Mouse (Mus musculus) intestine, embryonic 16.5 days (tissue): Measurements from ENCODE around the gene Sh3gl2. TPM values are rescaled to one million over a fixed set of nuclear protein-coding genes. Genes with fewer than 3 reads are reported as not detected.

Experiments
- ATAC-seq: fragments of 200-750 bp; cut with Nextera tagmentation; 2 replicates; pipeline ENCODE4 v1.8.0; 2017; ENCODE audit warnings: moderate TSS enrichment, moderate library complexity
- H3K27ac ChIP-seq: fragments of 300-500 bp; sonication (generic); 2 replicates; pipeline ENCODE4 v1.5.1; 2014; ENCODE audit warnings: mild to moderate bottlenecking, low read length
- H3K27me3 ChIP-seq: fragments of 300-500 bp; sonication (generic); replicated peaks from 2 replicates; pipeline ENCODE4 v1.6.1; 2014; ENCODE audit warnings: low read length, control low read depth, mixed read lengths; ENCODE audit not compliant: control insufficient read depth, insufficient read depth
- H3K36me3 ChIP-seq: fragments of 300-500 bp; sonication (generic); 2 replicates; pipeline ENCODE4 v1.6.1; 2014; ENCODE audit warnings: low read length, control low read depth; ENCODE audit not compliant: control insufficient read depth, insufficient read depth
- H3K4me1 ChIP-seq: fragments of 300-500 bp; sonication (generic); 2 replicates; pipeline ENCODE4 v1.6.1; 2014; ENCODE audit warnings: low read length, control low read depth, mixed read lengths; ENCODE audit not compliant: control insufficient read depth, insufficient read depth
- H3K4me2 ChIP-seq: fragments of 300-500 bp; sonication (generic); 2 replicates; pipeline ENCODE4 v1.6.1; 2014; ENCODE audit warnings: low read depth, low read length, control low read depth
- H3K4me3 ChIP-seq: fragments of 300-500 bp; sonication (generic); 2 replicates; pipeline ENCODE4 v1.5.1; 2014; ENCODE audit warnings: mild to moderate bottlenecking, low read length
- H3K9ac ChIP-seq: fragments of 300-500 bp; sonication (generic); 2 replicates; pipeline ENCODE4 v1.6.1; 2014; ENCODE audit warnings: low read depth, low read length
- H3K9me3 ChIP-seq: fragments of 300-500 bp; sonication (generic); 2 replicates; pipeline ENCODE4 v1.6.1; 2016; ENCODE audit warnings: low read length, control low read depth; ENCODE audit not compliant: control insufficient read depth
- WGBS: fragments of 180-500 bp; shearing (Covaris S2); extraction: QIAGEN DNeasy Blood & Tissue Kit; methylation state at CpG from one replicate; pipeline ENCODE4 v1.1.7; 2014; 5-methylcytosine and 5-hydroxymethylcytosine counted together
- polyA plus RNA-seq: library from polyadenylated mRNA; unstranded; fragments of >200 nt; fragmentation: Nextera tagmentation; extraction: Ambion mirVana; gene quantifications from 2 replicates; pipeline ENCODE4 v1.2.1, GENCODE M21; 2015

Sh3gl2 gene
- polyA plus RNA-seq, 1 experiment from 2014 or later: 17.4 TPM

DNA sequence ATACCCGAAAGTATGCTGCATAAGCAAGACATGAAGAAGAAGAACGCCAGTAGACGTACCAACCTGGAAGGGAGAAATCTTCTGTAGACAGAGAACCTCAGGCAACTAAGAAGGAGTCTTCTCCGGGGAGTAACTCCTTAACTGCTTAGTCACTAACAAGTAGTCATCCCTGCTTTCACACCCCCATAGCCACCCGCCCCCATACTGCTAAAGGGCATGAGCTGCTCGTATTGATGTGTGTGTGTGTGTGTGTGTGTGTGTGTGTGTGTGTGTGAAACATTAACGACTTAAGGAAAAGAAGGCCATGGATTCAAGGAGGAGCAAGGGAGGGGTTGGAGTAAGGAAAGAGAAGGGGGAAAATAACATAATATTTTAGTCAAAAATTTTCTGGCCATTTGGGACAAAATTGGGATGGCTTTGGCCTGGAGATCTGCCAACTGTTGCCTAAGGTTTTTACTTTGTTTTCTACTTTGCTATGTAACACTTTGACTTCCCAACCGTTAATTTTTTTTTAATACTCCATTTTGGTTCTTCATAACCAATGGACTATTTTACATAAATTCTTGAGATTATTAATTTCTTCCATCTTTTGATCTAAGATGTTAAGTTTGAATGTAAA lies 51.0 kb downstream of the Sh3gl2 start:
- H3K9me3 ChIP-seq: no peaks in the 10 kb centered on the region
- no peak overlapping the region for H3K4me3 ChIP-seq
- no peaks in the 10 kb centered on the region for H3K36me3 ChIP-seq
- ATAC-seq: no peak
- no peaks in the 10 kb centered on the region for H3K27me3 ChIP-seq
- H3K27ac ChIP-seq: no peak overlapping the region
- 93% methylated on average over 8 of the region's 8 CpGs for WGBS
- H3K4me1 ChIP-seq: no peaks in the 10 kb centered on the region
- H3K9ac ChIP-seq: no peak overlapping the region
- H3K4me2 ChIP-seq: no peak overlapping the region

DNA sequence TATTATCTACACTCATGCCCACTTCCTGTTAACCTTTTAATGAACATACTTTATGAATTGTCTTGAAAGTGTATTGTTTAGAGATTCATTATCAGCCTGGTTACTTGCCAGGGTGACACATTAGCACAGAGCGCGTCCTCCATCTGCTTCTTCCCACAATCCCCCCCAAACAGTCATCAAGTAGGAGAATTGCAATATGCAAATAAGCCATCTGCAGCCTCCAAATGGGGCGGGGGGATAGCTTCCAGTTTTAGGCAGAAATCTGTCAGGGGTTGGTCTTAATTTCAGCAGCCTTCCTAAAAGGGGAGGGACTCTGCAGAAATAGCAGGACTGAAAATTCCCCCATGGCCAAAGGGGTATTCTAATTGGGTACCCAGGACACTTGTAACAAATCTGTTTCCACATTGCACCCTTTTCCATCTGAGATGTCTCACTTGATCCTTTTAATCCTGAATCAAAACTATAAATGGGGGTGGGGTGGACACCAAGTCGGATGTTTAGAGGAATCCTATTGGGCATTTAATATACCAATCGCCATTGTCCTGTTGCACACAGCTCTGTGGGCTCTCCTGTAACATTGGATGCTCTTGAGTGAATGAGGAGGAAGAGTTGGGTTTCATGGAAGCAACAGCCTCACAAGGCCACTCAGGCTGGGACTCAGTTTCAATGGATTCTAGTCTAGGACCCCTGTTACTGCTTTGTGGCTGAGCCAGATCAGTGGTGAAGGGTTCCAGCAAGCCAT lies 51.7 kb downstream of the Sh3gl2 start:
- H3K36me3 ChIP-seq: no peaks in the 10 kb centered on the region
- no peaks in the 10 kb centered on the region for H3K27me3 ChIP-seq
- H3K27ac ChIP-seq: no peak overlapping the region
- no peak overlapping the region for H3K4me3 ChIP-seq
- ATAC-seq: no peak
- 78% methylated on average over 5 of the region's 5 CpGs for WGBS
- H3K9ac ChIP-seq: no peak overlapping the region
- no peaks in the 10 kb centered on the region for H3K4me1 ChIP-seq
- H3K4me2 ChIP-seq: no peak overlapping the region
- H3K9me3 ChIP-seq: no peaks in the 10 kb centered on the region

DNA sequence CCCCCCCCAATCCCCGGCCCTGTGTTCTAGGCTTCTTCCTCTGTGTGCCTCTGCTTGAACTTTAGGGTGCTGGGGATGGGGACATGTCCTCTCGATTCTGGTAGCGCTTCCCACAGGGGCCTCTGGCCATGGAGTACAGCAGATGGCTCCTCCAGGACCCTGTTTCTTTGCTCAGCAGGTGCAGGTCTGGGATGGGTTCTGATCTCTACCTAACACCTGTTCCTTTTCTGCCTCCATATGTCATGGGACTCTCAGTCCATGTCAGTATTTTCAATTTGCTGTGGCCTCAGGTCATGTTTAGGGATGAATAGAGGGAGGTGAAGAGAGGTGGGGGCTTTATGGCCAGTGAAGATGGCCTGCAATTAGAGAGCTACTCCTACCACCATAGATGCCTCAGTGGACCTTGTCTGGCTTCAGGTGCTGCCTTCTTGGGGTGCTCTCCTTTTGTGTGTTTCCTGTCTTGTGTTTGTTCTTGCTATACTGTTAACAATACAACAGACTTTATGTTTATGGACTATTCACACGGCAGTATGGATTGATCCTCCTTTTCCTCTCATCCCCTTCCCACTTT lies 52.9 kb downstream of the Sh3gl2 start:
- Histone ChIP-seq H3K27ac (no peak overlapping the region), H3K27me3 (no peaks in the 10 kb centered on the region), H3K9ac (no peak overlapping the region), H3K36me3 (no peaks in the 10 kb centered on the region), H3K4me3 (no peak overlapping the region), H3K9me3 (no peaks in the 10 kb centered on the region), H3K4me2 (no peak overlapping the region), H3K4me1 (no peaks in the 10 kb centered on the region)
- 66% methylated on average over 4 of the region's 4 CpGs for WGBS
- no peak for ATAC-seq

DNA sequence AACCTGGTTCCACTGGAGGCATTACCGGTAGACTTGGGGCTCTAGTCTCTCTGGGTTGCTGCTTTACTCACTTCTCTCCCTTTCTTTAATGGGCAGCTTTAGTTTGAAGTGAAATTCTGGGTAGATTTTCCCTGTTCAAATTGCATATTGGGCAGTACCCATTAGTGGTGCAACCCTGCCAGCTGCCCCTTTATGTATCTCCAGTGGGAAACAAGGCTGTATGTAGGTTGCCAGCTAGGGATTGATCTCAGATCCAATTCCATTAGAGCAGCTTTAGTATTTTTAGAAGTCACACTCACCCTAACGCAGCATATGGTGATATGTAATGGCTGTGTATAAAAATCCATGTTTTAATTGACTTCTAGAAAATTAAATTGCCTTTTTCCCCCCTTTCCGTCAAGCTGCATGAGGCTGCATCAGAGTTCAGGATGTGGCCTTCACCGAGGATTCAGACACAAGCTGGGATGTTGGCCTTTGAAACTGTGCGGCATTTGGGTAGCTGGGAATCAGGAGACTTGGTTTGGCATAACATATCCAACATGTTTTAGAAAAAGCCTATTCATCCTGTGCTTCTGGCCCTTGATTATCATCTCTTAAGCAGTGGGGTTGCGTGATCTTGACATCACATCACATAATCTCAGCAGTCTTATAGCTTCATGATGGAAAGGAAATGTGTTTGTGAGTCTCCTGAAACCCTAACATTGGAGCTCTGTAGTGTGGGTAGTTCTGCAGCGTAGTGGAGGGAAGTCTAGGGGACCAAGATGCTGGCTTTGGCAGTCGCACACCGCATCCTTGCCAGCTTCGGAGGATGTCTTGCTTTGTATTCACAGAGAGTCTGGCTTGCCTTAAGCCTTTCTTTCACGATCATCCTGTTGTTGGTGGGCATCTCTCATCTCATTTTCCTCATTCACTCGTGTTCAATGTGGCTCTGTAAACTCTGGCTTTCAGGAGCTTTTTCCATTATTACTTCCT lies 56.0 kb downstream of the Sh3gl2 start:
- no peak overlapping the region for H3K27ac ChIP-seq
- ATAC-seq: no peak
- H3K9ac ChIP-seq: no peak overlapping the region
- H3K36me3 ChIP-seq: no peaks in the 10 kb centered on the region
- H3K4me1 ChIP-seq: no peaks in the 10 kb centered on the region
- WGBS: 88% methylated on average over 12 of the region's 12 CpGs
- H3K4me2 ChIP-seq: no peak overlapping the region
- no peaks in the 10 kb centered on the region for H3K27me3 ChIP-seq
- no peaks in the 10 kb centered on the region for H3K9me3 ChIP-seq
- H3K4me3 ChIP-seq: no peak overlapping the region

DNA sequence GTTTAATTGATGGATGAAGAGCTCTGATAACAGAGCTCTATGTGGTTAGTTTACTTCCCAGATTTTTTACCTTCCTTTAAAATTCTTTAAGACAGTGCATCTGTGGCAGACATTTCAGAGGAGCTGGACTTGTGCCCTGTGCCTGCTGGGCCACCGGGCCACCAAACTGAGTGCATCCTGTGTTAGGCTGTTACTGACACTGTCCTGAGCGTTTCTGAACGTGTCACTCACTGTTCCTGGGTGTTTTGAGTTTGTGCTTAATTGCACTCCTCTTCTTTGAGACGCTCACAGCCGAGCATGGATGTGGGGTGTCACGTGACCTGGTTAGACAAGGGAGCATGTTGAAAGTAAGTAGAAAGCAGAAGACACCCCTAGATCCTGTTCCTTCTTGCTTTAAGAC lies 57.2 kb downstream of the Sh3gl2 start:
- no peak for ATAC-seq
- Histone ChIP-seq H3K9ac (no peak overlapping the region), H3K36me3 (no peaks in the 10 kb centered on the region), H3K27ac (no peak overlapping the region), H3K4me2 (no peak overlapping the region), H3K9me3 (no peaks in the 10 kb centered on the region), H3K4me1 (no peaks in the 10 kb centered on the region), H3K4me3 (no peak overlapping the region), H3K27me3 (no peaks in the 10 kb centered on the region)
- WGBS: 67% methylated on average over 6 of the region's 6 CpGs

DNA sequence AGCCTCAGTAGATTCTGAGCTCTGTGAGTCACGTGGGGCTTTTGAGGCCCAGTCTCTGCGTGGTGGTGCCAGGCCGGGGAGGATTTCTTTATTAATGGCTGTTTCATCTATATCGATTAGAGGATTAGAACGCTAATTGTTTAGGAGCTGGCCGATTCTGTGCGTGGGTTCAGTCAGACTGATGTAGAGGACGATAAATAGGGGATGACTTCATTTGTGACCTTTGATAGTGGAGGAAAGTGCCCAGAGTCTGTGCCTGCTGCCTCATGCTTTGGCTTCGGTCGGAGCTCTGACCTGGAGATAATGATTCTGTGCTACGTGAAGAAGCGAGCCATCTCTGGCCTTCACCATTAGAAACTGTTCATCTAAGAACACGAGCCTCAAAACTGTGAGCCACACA lies 57.7 kb downstream of the Sh3gl2 start:
- H3K9me3 ChIP-seq: no peaks in the 10 kb centered on the region
- WGBS: 81% methylated on average over 13 of the region's 13 CpGs
- no peak overlapping the region for H3K4me3 ChIP-seq
- no peak for ATAC-seq
- H3K9ac ChIP-seq: no peak overlapping the region
- no peak overlapping the region for H3K27ac ChIP-seq
- H3K27me3 ChIP-seq: no peaks in the 10 kb centered on the region
- no peaks in the 10 kb centered on the region for H3K36me3 ChIP-seq
- H3K4me2 ChIP-seq: no peak overlapping the region
- H3K4me1 ChIP-seq: no peaks in the 10 kb centered on the region

DNA sequence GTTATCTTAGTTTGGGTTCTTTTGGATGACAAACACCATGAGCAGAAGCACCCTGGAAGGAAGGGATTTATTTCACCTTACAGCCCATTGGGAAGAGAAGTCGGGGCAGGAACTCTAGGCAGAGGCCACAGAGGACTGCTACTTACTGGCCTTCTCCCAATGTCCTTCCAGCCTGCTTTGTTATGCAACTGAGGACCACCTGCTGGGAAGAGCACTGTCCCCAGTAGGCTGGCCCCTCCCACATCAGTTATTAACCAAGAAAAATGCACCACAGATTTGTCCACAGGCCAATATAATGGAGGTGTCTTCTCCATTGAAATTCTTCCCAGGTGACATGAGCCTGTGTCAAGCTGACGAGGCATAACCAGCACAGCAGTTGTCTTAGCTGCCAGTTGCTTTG lies 62.5 kb downstream of the Sh3gl2 start:
- WGBS: 81% methylated on average over 2 of the region's 2 CpGs
- no peaks in the 10 kb centered on the region for H3K36me3 ChIP-seq
- no peaks in the 10 kb centered on the region for H3K9me3 ChIP-seq
- H3K27me3 ChIP-seq: no peaks in the 10 kb centered on the region
- ATAC-seq: no peak
- H3K4me3 ChIP-seq: no peak overlapping the region
- no peak overlapping the region for H3K4me2 ChIP-seq
- no peak overlapping the region for H3K27ac ChIP-seq
- H3K4me1 ChIP-seq: no peaks in the 10 kb centered on the region
- H3K9ac ChIP-seq: no peak overlapping the region

DNA sequence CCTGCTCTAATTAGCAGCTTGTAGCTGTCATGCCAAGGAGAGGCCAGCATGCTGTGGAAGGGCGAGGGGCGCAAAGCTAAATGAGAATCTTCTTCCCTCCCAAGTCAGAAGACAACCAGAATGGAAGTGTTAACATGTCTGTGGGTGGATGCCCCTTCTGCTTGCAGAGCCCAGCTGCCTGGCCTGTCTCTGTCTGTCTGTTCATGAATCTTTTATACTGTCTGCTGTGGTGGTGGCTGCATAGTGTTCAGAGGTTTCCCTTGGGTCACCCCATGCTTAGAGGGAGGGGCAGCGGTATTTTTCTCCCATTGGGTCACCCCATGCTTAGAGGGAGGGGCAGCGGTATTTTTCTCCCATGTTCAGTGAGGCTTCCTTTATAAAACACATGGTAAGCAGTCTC lies 68.0 kb downstream of the Sh3gl2 start:
- 89% methylated on average over 4 of the region's 4 CpGs for WGBS
- ATAC-seq: no peak

DNA sequence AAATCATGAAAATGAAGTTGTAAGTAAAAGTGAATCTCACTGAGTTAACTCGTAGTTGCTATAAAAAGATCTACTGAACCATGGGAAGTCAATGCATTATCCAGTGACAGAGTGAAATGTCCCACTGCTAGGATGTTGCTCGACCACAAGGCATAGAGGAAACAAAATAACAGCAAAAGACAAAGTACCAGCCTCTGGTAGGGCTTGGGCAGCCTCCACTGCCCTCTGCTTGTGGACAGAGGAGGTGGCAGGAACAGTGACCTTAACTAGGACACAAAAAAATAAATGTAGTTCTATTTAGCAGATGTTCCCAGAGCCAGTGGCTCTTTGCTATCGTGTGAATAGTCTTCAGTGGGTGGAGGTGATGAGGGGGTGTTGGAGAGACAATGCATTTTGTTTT lies 68.5 kb downstream of the Sh3gl2 start:
- no peaks in the 10 kb centered on the region for H3K27me3 ChIP-seq
- WGBS: 71% methylated on average over 3 of the region's 3 CpGs
- H3K4me3 ChIP-seq: no peak overlapping the region
- no peaks in the 10 kb centered on the region for H3K9me3 ChIP-seq
- no peak overlapping the region for H3K4me2 ChIP-seq
- H3K4me1 ChIP-seq: no peaks in the 10 kb centered on the region
- H3K27ac ChIP-seq: no peak overlapping the region
- H3K36me3 ChIP-seq: no peaks in the 10 kb centered on the region
- no peak overlapping the region for H3K9ac ChIP-seq
- no peak for ATAC-seq

More for the DNA sequence above, 68.0 kb downstream of the Sh3gl2 start:
- H3K9me3 ChIP-seq: no peaks in the 10 kb centered on the region
- H3K4me1 ChIP-seq: no peaks in the 10 kb centered on the region
- no peak overlapping the region for H3K9ac ChIP-seq
- no peak overlapping the region for H3K4me3 ChIP-seq
- no peak overlapping the region for H3K4me2 ChIP-seq
- H3K27me3 ChIP-seq: no peaks in the 10 kb centered on the region
- no peaks in the 10 kb centered on the region for H3K36me3 ChIP-seq
- no peak overlapping the region for H3K27ac ChIP-seq
